14 mouse cellular contexts compared by ENCODE assay signal in genomic region chr8:85302931-85303330, GRCm38 (mm10).
"Had no signal": no experiment of that assay in that cellular context is flagged by ENCODE, and none has a peak within 500 bp of the region (broad histone marks: within the 10 kb centered on the region; RNA-seq: fewer than 3 reads in every experiment).

No protein-coding gene starts in this region.

- H3K4me3 ChIP-seq: intestine, embryonic 15.5 days; limb, embryonic 12.5 days; liver, embryonic 15.5 days; lung, embryonic 15.5 days; midbrain, embryonic 15.5 days; neural tube, embryonic 12.5 days; stomach, embryonic 15.5 days had no signal

- H3K9ac ChIP-seq: intestine, embryonic 15.5 days; limb, embryonic 12.5 days; liver, embryonic 15.5 days; lung, embryonic 15.5 days; midbrain, embryonic 15.5 days; neural tube, embryonic 12.5 days; stomach, embryonic 15.5 days had no signal

- H3K27ac ChIP-seq: intestine, embryonic 15.5 days; limb, embryonic 12.5 days; liver, embryonic 15.5 days; lung, embryonic 15.5 days; midbrain, embryonic 15.5 days; neural tube, embryonic 12.5 days; stomach, embryonic 15.5 days had no signal

- H3K27me3 ChIP-seq: intestine, embryonic 15.5 days; limb, embryonic 12.5 days; liver, embryonic 15.5 days; lung, embryonic 15.5 days; midbrain, embryonic 15.5 days; neural tube, embryonic 12.5 days; stomach, embryonic 15.5 days had no signal

- H3K9me3 ChIP-seq: intestine, embryonic 15.5 days; limb, embryonic 12.5 days; liver, embryonic 15.5 days; lung, embryonic 15.5 days; midbrain, embryonic 15.5 days; neural tube, embryonic 12.5 days; stomach, embryonic 15.5 days had no signal

- H3K4me2 ChIP-seq: intestine, embryonic 15.5 days; limb, embryonic 12.5 days; lung, embryonic 15.5 days; midbrain, embryonic 15.5 days; neural tube, embryonic 12.5 days; stomach, embryonic 15.5 days had no signal

- ATAC-seq: intestine, embryonic 15.5 days; midbrain, embryonic 15.5 days had no signal

- DNase-seq: kidney, adult 18-20 months; kidney, postnatal 10 days; kidney, postnatal 4 days; right cerebral cortex, postnatal 4 days; spleen, adult 18-20 months; thymus, adult 2 months; thymus, postnatal 25 days had no signal
